Comparison of ENCODE assay signal across 14 mouse cellular contexts in genomic region chr12:70579328-70579905, GRCm38 (mm10).
DNase-seq lines count a peak whose midpoint lies in the region; ATAC-seq lines count a peak whose summit lies in the region.
"Had no signal": no experiment of that assay in that cellular context is flagged by ENCODE, and none has a peak within 500 bp of the region (broad histone marks: within the 10 kb centered on the region; RNA-seq: fewer than 3 reads in every experiment).

No protein-coding gene starts in this region.

- no peak overlapping the region for H3K27ac ChIP-seq in kidney, embryonic 15.5 days
- H3K27ac ChIP-seq: embryonic facial prominence, embryonic 12.5 days; forebrain, embryonic 12.5 days; hindbrain, embryonic 12.5 days had no signal

- H3K27me3 ChIP-seq in kidney, embryonic 15.5 days: 0 out of 2 replicates have a peak, but pooled peaks cover 3% of the 10 kb centered on the region
- H3K27me3 ChIP-seq: embryonic facial prominence, embryonic 12.5 days; forebrain, embryonic 12.5 days; hindbrain, embryonic 12.5 days; limb, embryonic 15.5 days had no signal

- WGBS in kidney, embryonic 15.5 days: 88% methylated on average over 8 of the region's 8 CpGs

- intact Hi-C loops in left cerebral cortex, postnatal 4 days (cut with DNase I): no loop called here

- DNase-seq in adrenal gland, postnatal 10 days: peak; percentile 47
- no peak for DNase-seq in adrenal gland, adult 2 months
- DNase-seq in left cerebral cortex, postnatal 4 days: peak; percentile 75
- no peak for DNase-seq in left cerebral cortex, adult 11 months (ENCODE audit: low spot score)
- DNase-seq in cerebellum, adult 18-20 months: peak; percentile 82 to 84
- DNase-seq in gastrocnemius, postnatal 10 days: peak; percentile 12
- DNase-seq: midbrain, embryonic 14.5 days; right cerebral cortex, postnatal 14 days had no signal

- H3K9me3 ChIP-seq in kidney, embryonic 15.5 days (replicated peaks): no peaks in the 10 kb centered on the region
- H3K9me3 ChIP-seq: forebrain, embryonic 12.5 days; limb, embryonic 15.5 days had no signal

- H3K4me1 ChIP-seq in kidney, embryonic 15.5 days: 0 out of 2 replicates have a peak, but pooled peaks cover 4% of the 10 kb centered on the region
- H3K4me1 ChIP-seq: embryonic facial prominence, embryonic 12.5 days had no signal

- no peak overlapping the region for H3K4me3 ChIP-seq in kidney, embryonic 15.5 days (replicated peaks)
- H3K4me3 ChIP-seq: embryonic facial prominence, embryonic 12.5 days; forebrain, embryonic 12.5 days; hindbrain, embryonic 12.5 days; limb, embryonic 15.5 days had no signal

- no peak overlapping the region for H3K4me2 ChIP-seq in kidney, embryonic 15.5 days
- H3K4me2 ChIP-seq: embryonic facial prominence, embryonic 12.5 days; forebrain, embryonic 12.5 days; hindbrain, embryonic 12.5 days; limb, embryonic 15.5 days had no signal

- ATAC-seq in frontal cortex, adult (ENCODE audit: low TSS enrichment): no peak
- ATAC-seq in kidney, embryonic 15.5 days (replicated peaks; ENCODE audit: low FRiP score): no peak

- no peaks in the 10 kb centered on the region for H3K36me3 ChIP-seq in kidney, embryonic 15.5 days
- H3K36me3 ChIP-seq: embryonic facial prominence, embryonic 12.5 days; forebrain, embryonic 12.5 days; hindbrain, embryonic 12.5 days; limb, embryonic 15.5 days had no signal

- no peak overlapping the region for H3K9ac ChIP-seq in kidney, embryonic 15.5 days
- H3K9ac ChIP-seq: embryonic facial prominence, embryonic 12.5 days; forebrain, embryonic 12.5 days; hindbrain, embryonic 12.5 days; limb, embryonic 15.5 days had no signal

Comparison
In these comparisons a context has a peak if more than half of its experiments do, and no peak if none do; other contexts are left out.
1. DNase-seq: peak in adrenal gland, postnatal 10 days (single experiment), left cerebral cortex, postnatal 4 days (single experiment), cerebellum, adult 18-20 months (2 of 2) and gastrocnemius, postnatal 10 days (single experiment); none in adrenal gland, adult 2 months (single experiment) and left cerebral cortex, adult 11 months (single experiment).